Mouse (Mus musculus): ENCODE measurements around the gene Ccdc167.

The Ccdc167 gene

GRCm38 (mm10) chr17:29684275-29684674 lies 32.6 kb downstream of the Ccdc167 start:
- no peak for DNase-seq (ENCODE audit: low read depth)

DNA sequence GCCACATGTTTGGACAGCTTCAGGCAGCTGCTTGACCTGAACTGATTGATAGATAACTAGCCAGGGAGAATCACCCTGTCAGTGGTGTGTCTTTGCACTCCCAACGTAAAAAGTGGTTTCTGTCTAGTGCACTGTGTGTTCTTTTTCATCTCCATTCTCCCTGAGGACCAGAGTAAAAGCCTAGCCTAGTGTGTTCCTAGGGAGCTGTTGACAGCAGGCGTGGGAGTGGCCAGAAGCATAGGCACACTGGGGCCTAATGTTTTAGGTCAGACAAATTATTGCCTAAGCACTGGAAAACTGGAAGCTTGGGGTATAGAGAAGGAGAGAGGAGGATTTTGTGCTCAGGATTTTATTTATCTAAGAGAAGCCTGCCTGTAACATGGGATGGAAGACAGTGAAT lies 33.7 kb downstream of the Ccdc167 start:
- DNase-seq (ENCODE audit: low read depth), result no peak

- DNase-seq (ENCODE audit: low read depth), result no peak
These were observed 34.6 kb downstream of the Ccdc167 start for GRCm38 (mm10) chr17:29682261-29682660.

DNA sequence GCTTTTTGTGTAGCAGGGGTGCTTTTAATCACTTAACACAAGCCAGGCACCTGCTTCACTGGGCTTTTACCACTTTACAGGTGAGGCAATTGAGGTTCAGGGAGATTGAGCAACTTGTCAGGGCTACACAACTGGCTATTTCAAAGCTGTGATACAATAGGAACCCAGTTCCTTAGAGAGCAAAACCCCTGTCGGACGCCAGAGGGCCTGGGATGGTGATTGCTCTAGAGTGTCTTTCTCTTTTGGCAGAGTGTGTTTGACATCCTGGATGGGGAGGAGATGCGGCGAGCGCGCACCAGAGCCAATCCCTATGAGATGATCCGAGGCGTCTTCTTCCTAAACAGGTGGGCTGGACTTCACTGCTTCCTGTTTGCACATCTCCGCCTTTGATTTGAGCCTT lies 35.2 kb downstream of the Ccdc167 start:
- DNase-seq (ENCODE audit: low read depth), result no peak

GRCm38 (mm10) chr17:29680921-29681320 lies 35.9 kb downstream of the Ccdc167 start:
- no peak for DNase-seq (ENCODE audit: low read depth)

GRCm38 (mm10) chr17:29680174-29680573 lies 36.7 kb downstream of the Ccdc167 start:
- no peak for DNase-seq (ENCODE audit: low read depth)

DNA sequence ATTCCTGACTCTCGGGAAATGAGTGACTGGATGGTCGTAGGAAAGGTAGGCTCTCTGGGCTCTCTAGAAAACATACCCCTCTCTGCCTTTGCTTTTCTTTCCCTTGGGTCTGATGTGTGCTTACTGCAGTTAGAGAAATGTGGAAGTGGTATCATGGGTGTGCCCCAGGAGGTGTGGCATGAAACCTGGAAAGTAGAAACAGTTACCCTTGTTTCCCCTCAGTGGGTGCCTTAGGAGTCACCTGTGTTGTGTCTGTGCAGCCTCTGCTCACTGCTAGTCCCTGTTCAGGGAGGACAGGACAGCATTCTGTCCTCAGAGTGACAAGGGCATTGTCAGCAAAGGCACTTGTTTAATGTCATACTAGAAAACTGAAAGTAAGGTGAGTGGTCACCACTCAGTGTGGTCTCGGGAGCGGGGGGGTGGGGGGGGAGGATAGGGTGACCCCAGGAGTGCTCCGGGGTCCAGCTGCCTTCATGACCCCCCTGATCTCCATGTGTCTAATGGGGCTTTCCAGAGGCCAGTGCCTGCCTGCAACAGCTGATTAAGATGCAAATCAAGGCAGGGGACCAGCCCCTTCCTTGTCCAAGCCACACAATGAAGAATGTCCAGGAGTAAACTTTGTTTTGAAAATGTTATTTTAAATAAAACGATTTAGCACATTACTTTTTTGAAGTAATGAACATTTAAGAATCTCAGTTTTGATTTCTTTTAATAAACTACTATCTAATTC lies 37.6 kb downstream of the Ccdc167 start:
- DNase-seq (ENCODE audit: low read depth), result no peak

- no peak for DNase-seq (ENCODE audit: low read depth)
These were observed 38.3 kb downstream of the Ccdc167 start for GRCm38 (mm10) chr17:29678526-29678925.

DNA sequence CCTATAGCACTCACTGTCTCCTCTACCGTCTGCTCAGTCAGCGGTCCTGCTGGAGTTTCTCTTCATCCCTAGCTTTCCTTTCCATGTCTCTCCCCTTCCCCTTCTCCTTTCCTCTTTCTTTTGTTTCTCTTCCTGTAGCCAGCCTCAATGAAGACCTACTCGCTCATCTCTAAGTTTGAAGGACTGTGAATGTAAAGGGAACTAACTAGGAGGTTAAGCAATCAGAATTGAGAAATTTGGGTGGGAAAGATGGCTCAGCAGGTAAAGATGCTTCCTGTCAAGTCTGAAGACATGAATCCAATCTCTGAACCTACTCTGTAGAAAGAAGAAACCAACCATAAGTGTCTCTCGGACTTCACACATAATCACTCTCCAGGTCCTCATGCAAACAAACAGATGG lies 43.5 kb downstream of the Ccdc167 start:
- DNase-seq (ENCODE audit: low read depth), result no peak

DNA sequence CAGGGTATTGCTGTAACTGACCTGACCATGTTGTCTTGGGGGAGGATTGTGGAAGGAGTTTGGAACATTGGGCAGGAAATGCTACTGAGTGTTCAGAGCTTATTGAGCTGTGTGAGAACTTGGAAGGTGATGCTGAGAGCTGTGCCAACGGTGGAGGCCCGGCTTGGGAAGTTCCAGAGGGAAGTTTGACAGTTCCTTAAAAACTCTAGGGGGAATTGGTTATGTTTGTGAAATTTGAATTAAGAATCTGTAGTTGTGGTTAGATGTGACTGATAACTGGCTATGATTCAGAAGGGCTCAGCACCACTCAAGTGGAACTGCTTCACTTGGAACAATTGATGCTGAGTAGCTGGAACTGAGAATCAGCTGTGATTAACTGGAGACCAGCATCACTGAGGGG lies 45.8 kb downstream of the Ccdc167 start:
- no peak for DNase-seq (ENCODE audit: low read depth)

- no peak for DNase-seq (ENCODE audit: low read depth)
These were observed 46.9 kb downstream of the Ccdc167 start for GRCm38 (mm10) chr17:29669936-29670335.

DNA sequence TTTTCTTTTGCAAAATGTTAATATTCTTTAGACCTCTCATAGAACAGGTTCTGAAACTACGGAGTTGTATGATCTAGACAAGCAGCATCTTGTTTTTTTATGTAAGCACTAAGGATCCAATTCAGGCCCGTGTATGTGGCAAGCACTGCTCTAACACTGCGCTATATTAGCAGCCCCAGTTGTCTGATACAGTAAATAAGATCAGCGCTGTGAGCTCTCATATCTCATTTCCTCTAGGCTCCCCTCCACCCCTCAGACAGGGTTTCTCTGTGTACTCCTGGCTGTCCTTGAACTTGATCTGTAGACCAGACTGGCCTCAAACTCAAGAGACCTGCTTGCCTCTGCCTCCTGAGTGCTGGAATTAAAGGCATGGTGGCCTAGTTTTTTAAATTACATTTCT lies 47.8 kb downstream of the Ccdc167 start:
- no peak for DNase-seq (ENCODE audit: low read depth)

DNA sequence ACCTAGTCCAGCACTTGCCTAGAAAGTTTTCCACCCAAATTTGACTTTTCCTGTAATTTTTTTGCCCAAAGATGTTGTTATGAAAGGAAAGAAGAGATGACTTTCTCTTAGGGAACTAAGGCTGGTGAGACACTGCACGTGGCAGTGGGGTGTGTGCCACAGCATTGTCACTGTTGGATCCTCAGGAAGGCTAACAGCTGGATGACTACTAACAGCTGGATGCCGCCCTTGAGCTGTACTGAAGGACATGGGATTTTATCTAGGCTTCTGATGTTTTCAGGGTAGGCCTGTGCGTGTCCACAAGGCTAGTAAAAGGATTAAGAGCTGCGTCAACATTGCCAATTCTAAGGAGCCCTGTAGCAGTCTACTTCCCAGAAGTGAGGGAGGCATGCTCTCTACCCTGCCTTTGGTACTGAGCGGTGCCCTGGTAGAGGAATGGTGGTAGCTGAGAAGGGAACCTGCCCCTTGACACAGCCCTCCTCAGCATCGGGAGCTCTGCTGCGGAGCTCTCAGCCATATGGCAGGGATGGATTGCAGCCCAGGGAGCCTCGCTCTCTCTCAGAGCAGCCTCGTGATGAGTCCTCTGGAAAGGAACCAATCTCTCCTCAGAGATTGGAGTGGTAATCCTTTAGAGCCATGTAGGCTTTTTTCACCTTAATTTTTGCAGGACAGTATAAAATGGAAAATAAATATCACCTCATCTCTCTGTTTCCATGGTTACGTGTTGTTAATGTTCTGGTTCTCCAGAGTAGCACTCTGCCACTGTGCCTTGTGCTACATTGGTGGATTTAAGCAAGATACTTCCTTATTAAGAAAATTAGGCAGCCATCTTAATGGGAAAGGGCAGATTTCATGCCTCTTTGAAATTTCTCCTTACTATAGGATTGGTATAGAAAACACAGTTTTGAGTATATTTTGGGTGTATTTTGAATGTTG lies 48.5 kb downstream of the Ccdc167 start:
- no peak for DNase-seq (ENCODE audit: low read depth)

GRCm38 (mm10) chr17:29662145-29662544 lies 54.7 kb downstream of the Ccdc167 start:
- no peak for DNase-seq (ENCODE audit: low read depth)

DNA sequence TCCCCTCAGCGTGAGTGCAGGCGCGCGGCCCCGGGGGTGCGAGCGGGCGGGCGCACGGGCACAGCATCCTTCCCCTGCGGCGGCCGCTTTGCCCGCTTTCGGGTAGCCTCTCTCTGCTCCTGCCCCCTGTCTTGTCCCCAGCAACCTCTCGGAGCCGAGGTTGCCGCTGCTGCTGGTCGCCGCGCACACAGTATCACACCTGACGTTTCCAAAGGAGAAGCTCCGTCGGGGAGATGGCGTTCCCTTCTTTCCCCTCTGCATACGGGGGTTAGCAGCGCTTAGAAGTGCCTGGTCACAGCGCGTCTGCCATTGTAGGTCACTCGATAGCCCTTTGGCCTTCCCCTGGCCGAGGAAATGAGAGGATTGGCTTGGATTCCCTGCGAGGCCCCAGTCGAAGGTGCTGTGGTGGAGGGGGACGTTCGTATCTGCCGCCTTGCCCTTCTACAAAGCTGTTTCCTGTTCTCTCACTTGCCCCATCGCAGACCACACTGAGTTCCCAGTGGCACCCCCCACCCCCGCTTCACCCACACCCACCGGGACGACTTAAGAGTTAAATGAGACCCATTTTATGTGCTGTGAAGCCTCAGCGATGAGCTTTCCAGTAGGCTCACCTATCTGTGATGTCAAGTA lies 56.0 kb downstream of the Ccdc167 start:
- peak; percentile 73 for DNase-seq (ENCODE audit: low read depth)

- DNase-seq (ENCODE audit: low read depth), result peak; percentile 96
These were observed 56.6 kb downstream of the Ccdc167 start, which contains the start of gene Cmtr1 for GRCm38 (mm10) chr17:29660076-29660761. Gene Cmtr1 (plus strand): TSS chr17:29660595.

DNA sequence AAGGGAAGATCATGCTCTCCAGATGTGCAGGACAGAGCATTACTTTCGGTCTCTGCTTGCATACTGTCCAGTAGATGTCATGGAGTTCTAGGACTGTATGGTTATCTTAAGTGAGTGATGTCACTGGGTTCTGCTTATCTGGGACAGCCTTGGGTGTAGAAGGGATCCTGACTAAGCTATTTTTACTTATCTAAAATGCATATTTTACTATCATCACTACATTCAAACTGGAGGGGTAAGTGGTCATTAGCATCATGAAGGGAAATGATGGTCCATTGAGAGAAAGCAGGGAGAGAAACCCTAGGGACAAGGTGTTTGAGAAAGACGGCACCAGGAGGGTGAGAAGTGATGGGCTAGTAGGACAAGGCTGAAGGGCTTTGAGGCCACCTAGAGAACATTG lies 58.6 kb downstream of the Ccdc167 start:
- no peak for DNase-seq (ENCODE audit: low read depth)

DNA sequence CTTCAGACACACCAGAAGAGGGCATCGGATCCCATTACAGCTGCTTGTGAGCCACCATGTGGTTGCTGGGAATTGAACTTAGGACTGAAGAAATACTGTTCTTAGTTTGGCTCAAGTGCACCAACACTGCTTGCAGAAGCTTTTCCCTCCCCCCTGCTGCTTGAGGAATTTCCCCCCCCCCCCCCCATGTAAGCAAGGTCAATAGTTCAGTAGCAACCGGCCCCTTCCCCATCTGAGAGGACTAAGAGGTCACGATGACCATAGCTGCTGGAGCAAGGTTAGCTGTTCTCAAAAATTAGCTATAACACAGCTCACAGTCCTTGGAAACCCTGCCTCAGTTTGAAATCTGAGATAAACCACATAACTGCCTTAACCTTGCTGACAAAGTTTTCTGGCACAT lies 74.6 kb downstream of the Ccdc167 start:
- DNase-seq (ENCODE audit: low read depth), result no peak

DNA sequence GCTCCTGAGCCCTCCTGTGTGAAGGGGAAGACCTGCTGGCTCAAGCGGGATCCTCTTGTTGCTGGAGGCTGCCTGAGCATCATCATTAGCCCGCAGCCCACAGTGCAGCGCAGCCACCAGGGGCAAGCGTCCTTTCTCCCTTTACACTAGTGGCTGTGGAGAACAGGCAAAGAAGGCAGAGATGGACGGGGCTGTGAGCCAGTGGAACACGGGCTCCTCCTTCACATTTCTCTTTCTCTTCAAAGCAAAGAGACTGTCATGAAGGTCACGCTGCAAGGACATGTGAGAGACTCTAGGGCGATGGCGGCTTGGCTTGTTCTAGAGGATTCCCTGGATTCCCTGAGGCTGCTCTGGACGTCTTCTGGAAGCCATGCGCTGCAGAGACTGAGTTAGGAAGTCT lies 75.9 kb downstream of the Ccdc167 start:
- no peak for DNase-seq (ENCODE audit: low read depth)

GRCm38 (mm10) chr17:29637895-29638294 lies 78.9 kb downstream of the Ccdc167 start:
- no peak for DNase-seq (ENCODE audit: low read depth)

- DNase-seq (ENCODE audit: low read depth), result no peak
These were observed 79.5 kb downstream of the Ccdc167 start for GRCm38 (mm10) chr17:29637377-29637776.
